8 mouse cellular contexts compared by ENCODE assay signal in the genomic region with DNA sequence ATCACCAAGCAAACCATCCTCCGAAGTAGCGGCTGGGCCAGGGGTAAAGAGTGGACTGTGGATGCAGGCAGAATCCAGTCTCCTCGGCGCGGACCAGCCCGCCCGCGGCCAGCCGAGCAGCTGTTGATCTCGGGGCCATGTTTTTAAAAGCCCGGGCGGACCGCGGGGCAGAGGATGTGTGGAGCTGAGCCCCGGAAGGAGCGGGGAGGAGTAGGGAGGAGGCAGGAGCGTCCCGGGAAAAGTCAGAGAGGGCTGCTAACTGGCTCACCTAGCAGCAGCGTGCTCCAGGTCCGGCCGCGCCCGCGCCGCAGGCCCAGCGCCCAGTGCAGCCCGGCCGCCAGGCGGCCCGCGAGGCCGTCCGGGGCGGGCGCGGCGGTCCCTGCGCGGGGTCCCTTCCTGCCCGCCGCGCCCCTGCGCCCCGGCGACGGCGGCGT. TPM values are rescaled to one million over a fixed set of nuclear protein-coding genes. Genes with fewer than 3 reads are reported as not detected.
DNase-seq lines count a peak whose midpoint lies in the region; ATAC-seq and TF ChIP-seq lines count a peak whose summit lies in the region.

No protein-coding gene starts in this region.

- WGBS in lung, embryonic 16.5 days: 0% methylated on average over 40 of the region's 48 CpGs

- no peaks in the 10 kb centered on the region for H3K9me3 ChIP-seq in MEL (replicated peaks; ENCODE audit: insufficient read depth, low read length)
- H3K9me3 ChIP-seq in lung, embryonic 16.5 days (ENCODE audit: control insufficient read depth, low read length): no peaks in the 10 kb centered on the region

- H3K4me2 ChIP-seq in lung, embryonic 16.5 days (ENCODE audit: low read depth, low read length): peak overlapping the region; percentile 79

- TF ChIP-seq POLR2A in MEL (IDR thresholded peaks at IDR 0.05; ENCODE audit: control insufficient read depth in 1 of 2, insufficient read depth in 1 of 2, low read depth in 1 of 2, low read length in 2 of 2, poor library complexity in 1 of 2): no peak

- H3K27ac ChIP-seq in MEL (ENCODE audit: control insufficient read depth, low read depth, low read length): peak overlapping the region; percentile 73
- H3K27ac ChIP-seq in lung, embryonic 16.5 days (ENCODE audit: low read length): peak overlapping the region; percentile 92

- TF ChIP-seq CTCF in MEL (IDR thresholded peaks at IDR 0.05 in 2 of 3, conservative IDR thresholded peaks at IDR 0.05 in 1 of 3; ENCODE audit: control insufficient read depth in 1 of 3, insufficient read depth in 1 of 3, low read depth in 2 of 3, low read length in 3 of 3, poor library complexity in 1 of 3, severe bottlenecking in 1 of 3): no peak

- H3K27me3 ChIP-seq in MEL (ENCODE audit: control insufficient read depth in 1 of 2, insufficient read depth in 2 of 2, low read length in 2 of 2): no peaks in the 10 kb centered on the region
- H3K27me3 ChIP-seq in lung, embryonic 16.5 days (ENCODE audit: control insufficient read depth, insufficient read depth, low read depth, low read length): no peaks in the 10 kb centered on the region

- H3K36me3 ChIP-seq in MEL (ENCODE audit: control insufficient read depth in 1 of 2, insufficient read depth in 2 of 2, low read length in 2 of 2): peaks cover 0 to 32% of the 10 kb centered on the region in 2 experiments; a peak in 2 of 4 replicates
- no peaks in the 10 kb centered on the region for H3K36me3 ChIP-seq in lung, embryonic 16.5 days (ENCODE audit: control insufficient read depth, insufficient read depth, low read length)

- TF ChIP-seq EP300 in MEL (IDR thresholded peaks at IDR 0.05; ENCODE audit: low read depth in 1 of 2, low read length in 2 of 2): no peak

- no peak for TF ChIP-seq RAD21 in MEL (IDR thresholded peaks at IDR 0.05; ENCODE audit: low read depth, low read length)

- intact Hi-C loops in heart, postnatal 36 days (cut with DNase I): no loop called here

- peak overlapping the region; percentile 91 for H3K9ac ChIP-seq in MEL (ENCODE audit: control insufficient read depth, low read depth, low read length, poor library complexity, severe bottlenecking)
- H3K9ac ChIP-seq in lung, embryonic 16.5 days (ENCODE audit: low read length): peak overlapping the region; percentile 86

- H3K4me1 ChIP-seq in MEL (ENCODE audit: control insufficient read depth in 1 of 2, insufficient read depth in 2 of 2, low read length in 2 of 2): peaks cover 23 to 25% of the 10 kb centered on the region in 2 experiments
- H3K4me1 ChIP-seq in lung, embryonic 16.5 days (replicated peaks; ENCODE audit: control insufficient read depth, insufficient read depth, low read length): peaks cover 22% of the 10 kb centered on the region

- peak; percentile 85 for ATAC-seq in lung, embryonic 16.5 days (ENCODE audit: low read depth)

- DNase-seq in heart, adult 8-10 months (ENCODE audit: low spot score): peak; percentile 45
- DNase-seq in heart, postnatal 36 days: no peak
- peak; percentile 62 for DNase-seq in MEL (ENCODE audit: low read depth, low spot score)
- peak; percentile 73 for DNase-seq in embryo, embryonic 11 days
- peak; percentile 43 for DNase-seq in gastrocnemius, postnatal 25 days
- peak; percentile 58 to 78 for DNase-seq in kidney, postnatal 25 days
- DNase-seq in retina, embryonic 14.5 days (ENCODE audit: low spot score): peak; percentile 67

- H3K79me2 ChIP-seq in MEL (ENCODE audit: control insufficient read depth, insufficient read depth, low read length, poor library complexity): peaks cover 43% of the 10 kb centered on the region

- peak overlapping the region; percentile 94 to 98 for H3K4me3 ChIP-seq in MEL (ENCODE audit: control insufficient read depth in 1 of 2, insufficient read depth in 1 of 2, low read depth in 2 of 2, low read length in 2 of 2)
- H3K4me3 ChIP-seq in lung, embryonic 16.5 days (ENCODE audit: low read length): peak overlapping the region; percentile 61

TF ChIP-seq in MEL, 35 proteins besides CTCF, POLR2A, EP300 and RAD21:
- 0 out of 2 replicates have a peak, but pooled peaks have one; percentile 32 for TF ChIP-seq UBTF (IDR thresholded peaks at IDR 0.05; ENCODE audit: borderline replicate concordance, insufficient read depth, low read depth, low read length)
- TF ChIP-seq SIN3A (IDR thresholded peaks at IDR 0.05; ENCODE audit: low read length): peak; percentile 36; the same call in 1 of the 2 replicates
- no peak for TF ChIP-seq MYB (IDR thresholded peaks at IDR 0.05; ENCODE audit: low read depth, low read length)
- TF ChIP-seq POLR2AphosphoS5 (IDR thresholded peaks at IDR 0.05; ENCODE audit: borderline replicate concordance, low read depth, low read length): no peak

RNA-seq across cellular contexts. Expression of a gene that starts 0.4 kb away (rescaled TPM):
- total RNA-seq in heart, adult 8-10 months (2022): 1 to 10 TPM; 5.5 to 7.4 (median 7.4) TPM
- total RNA-seq in heart, postnatal 36 days (2021): 1 to 10 TPM; 8.3 to 9.0 TPM
- total RNA-seq in MEL (2012; rRNA removed): 35.3 TPM in 2 replicates
- 10 to 100 TPM; 26.9 to 71.6 TPM for polyA plus RNA-seq in MEL (2012; ENCODE audit: insufficient read depth in 1 of 2, insufficient read length in 2 of 2, low read depth in 1 of 2, low replicate concordance in 2 of 2, missing spikeins in 1 of 2)
- total RNA-seq in gastrocnemius, postnatal 25 days (2021): 1 to 10 TPM; 6.2 to 6.6 TPM
- polyA plus RNA-seq in lung, embryonic 16.5 days (2015; fragmentation: Nextera tagmentation; extraction: Ambion mirVana): 8.7 and 9.0 TPM in 2 replicates

Comparison
In these comparisons a context has a peak if more than half of its experiments do, and no peak if none do; other contexts are left out.
1. DNase-seq: peak in heart, adult 8-10 months (single experiment), MEL (single experiment), embryo, embryonic 11 days (single experiment), gastrocnemius, postnatal 25 days (single experiment), kidney, postnatal 25 days (2 of 2) and retina, embryonic 14.5 days (single experiment); none in heart, postnatal 36 days (0 of 2).